Mouse (Mus musculus): ENCODE data around the gene Olfr1293-ps.

- no peak for TF ChIP-seq CTCF (IDR thresholded peaks at IDR 0.05; ENCODE audit: low read depth, low read length)
- TF ChIP-seq POLR2A (IDR thresholded peaks at IDR 0.05; ENCODE audit: borderline replicate concordance, low read depth, low read length) = no peak
Measured at GRCm38 (mm10) chr2:111517451-111517850, 7.6 kb upstream of the Olfr1293-ps start.

Measured in bone marrow macrophage, adult 2 months (primary cell).